Mouse (Mus musculus): ENCODE data around the gene Pde4dip.

The Pde4dip gene

GRCm38 (mm10) chr3:97888168-97888901 lies at the start of gene Pde4dip:
TSS of gene Pde4dip (minus strand) at chr3:97888707.
- CTCF ChIA-PET, result no interaction called here

DNA sequence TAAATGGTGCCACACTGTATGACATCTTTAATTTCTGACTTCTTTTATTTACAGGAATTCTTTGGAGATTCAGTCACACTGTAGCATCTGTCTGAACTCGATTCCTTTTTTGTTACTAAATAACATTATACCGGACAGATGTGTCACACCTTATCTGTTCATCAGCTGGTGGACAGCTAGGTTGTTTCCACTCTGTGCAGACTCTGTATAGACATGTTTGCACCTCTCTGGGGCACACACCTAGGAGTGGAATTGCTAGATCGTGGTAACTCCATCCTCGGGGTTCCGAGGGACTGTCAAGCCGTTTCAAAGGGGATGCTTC lies 49.4 kb upstream of the Pde4dip start:
- CTCF ChIA-PET, result interaction anchor here (1.3 kb wide), 1 partner anchor 9 kb away, joined by 3 read pairs; no protein-coding TSS in a partner anchor

- CTCF ChIA-PET, result interaction anchor here (0.6 to 1.3 kb wide), 3 partner anchors 8 to 161 kb away, joined by 3 read pairs; no protein-coding TSS in a partner anchor
Observed at GRCm38 (mm10) chr3:97937068-97937944, 48.8 kb upstream of the Pde4dip start.

DNA sequence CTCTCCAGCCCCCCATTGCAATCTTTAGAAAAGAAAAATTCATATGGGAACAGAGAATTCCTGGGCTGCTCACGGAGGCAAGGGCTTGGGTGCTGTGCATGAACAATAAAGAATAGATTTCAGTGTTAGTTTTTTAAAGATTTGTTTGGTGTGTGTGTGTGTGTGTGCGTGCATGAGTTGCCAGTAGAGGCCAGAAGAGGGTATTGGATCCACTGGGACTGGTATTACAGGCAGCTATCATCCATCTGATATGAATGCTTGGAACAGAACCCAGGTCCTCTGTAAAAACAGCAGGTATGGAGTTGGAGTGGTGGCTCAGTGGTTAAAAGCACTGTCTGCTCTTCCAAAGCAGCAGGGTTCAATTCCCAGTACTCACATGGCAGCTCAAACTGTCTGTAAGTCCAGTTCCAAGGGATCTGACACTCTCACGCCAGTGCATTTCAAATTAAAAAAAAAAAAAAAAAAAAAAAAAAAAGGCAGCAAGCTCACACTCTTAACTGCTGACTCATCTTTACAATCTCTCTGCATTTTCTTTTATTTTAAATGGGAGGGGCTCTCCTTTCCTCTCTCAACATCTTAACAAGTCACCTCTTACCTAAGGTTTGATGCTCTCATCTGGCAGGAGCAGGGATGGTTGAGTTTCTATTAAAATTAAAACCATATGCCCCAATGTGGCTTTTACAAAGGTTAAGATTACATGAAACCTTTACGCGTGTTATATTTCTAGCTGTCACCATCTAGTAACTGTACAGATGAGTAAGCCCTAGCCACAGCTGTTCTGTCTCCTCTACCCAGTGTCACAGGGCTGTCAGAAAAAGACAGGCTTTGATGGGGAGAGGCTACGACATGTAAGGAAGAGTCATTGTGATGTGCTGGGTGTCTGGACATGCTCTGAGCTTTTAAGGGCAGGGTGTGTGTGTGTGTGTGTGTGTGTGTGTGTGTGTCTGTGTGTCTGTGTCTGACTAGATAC lies 46.1 kb upstream of the Pde4dip start:
- CTCF ChIA-PET, result interaction anchor here (0.6 to 0.8 kb wide), 3 partner anchors 37 to 407 kb away, joined by 3 to 8 read pairs (median 6); no protein-coding TSS in a partner anchor

GRCm38 (mm10) chr3:97933811-97934210 lies 45.3 kb upstream of the Pde4dip start:
- CTCF ChIA-PET, result no interaction called here

- CTCF ChIA-PET, result no interaction called here
Observed at GRCm38 (mm10) chr3:97933251-97933650, 44.7 kb upstream of the Pde4dip start.

DNA sequence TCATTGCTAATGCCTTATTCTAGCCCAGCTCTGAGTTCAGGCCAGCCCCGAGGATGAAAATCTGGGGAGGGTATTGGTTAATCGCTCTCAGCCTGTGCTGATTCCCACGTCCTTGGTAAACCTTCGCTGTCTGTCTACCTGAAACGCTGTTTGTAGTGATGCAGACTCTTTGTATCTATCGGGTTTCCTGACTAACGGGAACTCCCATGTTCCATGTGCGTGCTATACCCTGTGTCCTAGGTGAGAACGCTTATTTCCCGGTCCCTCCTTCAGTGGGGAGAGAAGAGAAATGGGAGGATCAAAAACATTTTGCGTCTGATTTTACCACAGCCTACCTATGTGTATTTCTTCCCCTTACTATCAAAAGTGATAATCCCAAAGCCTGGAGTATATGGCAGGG lies 44.3 kb upstream of the Pde4dip start:
- CTCF ChIA-PET, result no interaction called here

GRCm38 (mm10) chr3:97932131-97932530 lies 43.6 kb upstream of the Pde4dip start:
- CTCF ChIA-PET, result interaction anchor here (0.6 kb wide), 1 partner anchor 202 kb away, joined by 5 read pairs; no protein-coding TSS in a partner anchor

- CTCF ChIA-PET, result interaction anchor here (0.6 kb wide), 1 partner anchor 202 kb away, joined by 5 read pairs; no protein-coding TSS in a partner anchor
Observed at GRCm38 (mm10) chr3:97931310-97931885, 42.9 kb upstream of the Pde4dip start.

DNA sequence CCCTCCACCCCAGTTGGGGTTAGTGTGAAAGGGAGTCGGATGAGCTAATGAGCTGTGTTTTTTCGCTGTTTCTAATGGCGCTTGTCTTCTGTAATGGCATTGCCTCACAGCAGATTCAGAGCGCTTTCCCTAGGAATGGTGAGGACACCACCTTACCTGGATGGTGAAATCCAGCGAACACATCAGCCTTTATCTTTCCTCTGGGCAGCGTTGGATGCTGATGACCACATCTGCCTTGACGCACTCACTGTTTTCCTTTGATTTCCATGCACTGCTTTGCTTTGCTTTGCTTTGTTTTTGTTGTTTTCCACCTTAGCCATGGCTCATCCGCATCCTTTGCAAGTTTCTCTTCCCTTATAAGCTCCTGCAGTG lies 42.3 kb upstream of the Pde4dip start:
- CTCF ChIA-PET, result interaction anchor here (0.8 kb wide), 1 partner anchor 107 kb away, joined by 3 read pairs; no protein-coding TSS in a partner anchor

- CTCF ChIA-PET, result interaction anchor here (0.8 kb wide), 1 partner anchor 107 kb away, joined by 3 read pairs; no protein-coding TSS in a partner anchor
Observed at GRCm38 (mm10) chr3:97930141-97930786, 41.8 kb upstream of the Pde4dip start.

GRCm38 (mm10) chr3:97928968-97929858 lies 40.7 kb upstream of the Pde4dip start:
- CTCF ChIA-PET, result interaction anchor here (0.6 to 1.4 kb wide), 2 partner anchors 9 to 144 kb away, joined by 3 to 11 read pairs; no protein-coding TSS in a partner anchor

DNA sequence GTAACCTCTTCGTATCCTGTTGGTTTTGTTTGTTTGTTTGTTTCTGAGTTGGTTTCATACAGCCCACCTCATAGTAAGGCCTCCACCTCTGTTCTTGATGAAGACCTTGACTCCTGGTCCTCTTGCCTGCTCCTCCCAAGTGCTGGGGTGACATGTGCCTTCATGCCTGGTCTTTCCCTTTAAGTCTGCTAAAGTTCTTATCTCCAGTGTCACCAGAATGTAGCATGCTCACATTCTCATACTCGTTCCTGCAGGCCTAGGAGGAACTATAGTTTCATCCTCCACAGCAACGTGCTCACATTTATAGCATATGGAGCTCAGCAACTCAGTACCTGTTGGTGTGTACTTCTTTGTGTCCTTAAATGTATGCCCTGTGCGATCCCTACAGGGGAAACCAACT lies 38.8 kb upstream of the Pde4dip start:
- CTCF ChIA-PET, result no interaction called here

DNA sequence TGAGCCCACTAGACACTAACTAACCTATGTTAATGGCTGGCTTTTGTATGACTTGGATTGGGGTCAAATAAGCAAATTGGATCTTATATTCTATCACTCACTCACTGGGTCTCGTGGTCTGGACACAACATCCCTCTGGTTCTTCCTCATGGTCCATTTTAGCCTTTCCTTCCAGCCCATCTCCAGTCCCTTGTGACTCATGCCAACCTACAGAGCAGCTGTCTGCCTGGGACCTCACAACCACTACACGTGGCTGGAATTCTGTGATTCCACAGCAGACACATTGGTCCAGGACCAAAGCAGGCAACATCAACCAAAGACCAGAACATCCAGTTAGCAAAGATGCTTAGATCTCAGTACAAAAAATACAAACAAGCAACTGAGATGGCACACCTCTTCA lies 36.7 kb upstream of the Pde4dip start:
- CTCF ChIA-PET, result no interaction called here

- CTCF ChIA-PET, result interaction anchor here (0.7 kb wide), 1 partner anchor 23 kb away, joined by 5 read pairs; no protein-coding TSS in a partner anchor
Observed at GRCm38 (mm10) chr3:97918885-97919550, 30.5 kb upstream of the Pde4dip start.

DNA sequence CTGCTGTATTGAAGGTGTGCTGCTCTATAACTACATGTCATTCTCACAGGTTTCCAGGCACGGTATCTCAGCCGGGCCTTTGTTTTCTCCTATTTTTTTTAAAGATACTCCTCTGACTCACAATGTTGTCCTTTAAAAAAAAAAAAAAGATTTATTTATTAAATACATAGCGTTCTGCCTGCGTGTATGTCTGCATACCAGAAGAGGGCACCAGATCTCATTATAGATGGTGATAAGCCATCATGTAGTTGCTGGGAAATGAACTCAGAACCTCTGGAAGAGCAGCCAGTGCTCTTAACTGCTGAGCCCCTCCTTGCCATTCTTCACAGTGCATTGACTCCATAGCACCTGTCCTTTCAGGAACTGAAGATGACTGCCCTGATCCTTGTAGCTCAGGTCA lies 26.6 kb upstream of the Pde4dip start:
- CTCF ChIA-PET, result no interaction called here

DNA sequence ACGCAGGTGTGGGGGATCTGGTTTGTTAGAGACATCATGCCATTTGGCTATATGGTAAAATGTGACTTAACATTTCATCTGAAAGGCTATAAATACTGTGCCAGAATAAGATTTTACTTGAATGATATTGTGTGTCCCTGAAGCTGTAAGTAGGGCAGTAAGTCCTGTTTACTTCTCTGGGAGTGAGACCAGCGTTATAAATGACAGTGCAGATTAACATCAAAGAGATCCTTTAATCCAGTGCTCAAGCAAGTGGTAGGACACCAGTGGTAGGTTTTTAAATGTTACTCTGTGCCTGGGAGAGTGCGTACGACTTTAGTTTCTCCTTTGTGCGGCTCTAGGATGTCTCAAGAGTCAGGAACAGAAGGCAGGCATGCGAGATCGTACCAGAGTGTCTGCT lies 22.6 kb upstream of the Pde4dip start:
- CTCF ChIA-PET, result no interaction called here

DNA sequence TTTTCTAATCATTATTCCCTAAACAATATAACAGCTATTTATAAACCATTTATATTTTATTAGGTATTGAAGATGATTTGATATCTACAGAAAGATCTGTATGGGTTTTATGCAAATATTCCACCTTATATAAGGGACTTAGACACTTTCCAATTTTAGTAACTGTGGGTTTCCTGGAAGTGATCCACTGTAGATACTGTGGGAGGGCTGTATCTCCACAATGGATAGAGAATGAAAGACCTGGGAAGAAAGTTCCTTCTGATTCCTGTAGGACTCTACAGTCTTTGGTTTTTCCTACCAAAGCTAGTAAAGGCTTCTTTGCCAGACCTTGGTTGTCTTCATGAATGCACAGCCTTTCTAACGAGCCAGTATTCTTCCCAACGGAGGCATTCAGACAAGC lies 21.2 kb upstream of the Pde4dip start:
- CTCF ChIA-PET, result no interaction called here

GRCm38 (mm10) chr3:97901586-97901985 lies 13.1 kb upstream of the Pde4dip start:
- CTCF ChIA-PET, result no interaction called here
